ENCODE assay signal across 8 mouse cellular contexts in genomic region chr17:78916899-78917298, GRCm38 (mm10). TPM values are rescaled to one million over a fixed set of nuclear protein-coding genes. Genes with fewer than 3 reads are reported as not detected.
DNase-seq lines count a peak whose midpoint lies in the region; ATAC-seq and TF ChIP-seq lines count a peak whose summit lies in the region.

No protein-coding gene starts in this region.

- peaks cover 9% of the 10 kb centered on the region for H3K36me3 ChIP-seq in embryonic facial prominence, embryonic 11.5 days (replicated peaks; ENCODE audit: control insufficient read depth, insufficient read depth, low read depth, low read length)
- peaks cover 12% of the 10 kb centered on the region for H3K36me3 ChIP-seq in intestine, embryonic 16.5 days (ENCODE audit: control insufficient read depth, insufficient read depth, low read length)
- H3K36me3 ChIP-seq in neural tube, embryonic 15.5 days, result peaks cover 27% of the 10 kb centered on the region

- H3K4me1 ChIP-seq in lung, adult 2 months (ENCODE audit: control insufficient read depth, insufficient read depth, low read length), result peaks cover 10% of the 10 kb centered on the region
- H3K4me1 ChIP-seq in embryonic facial prominence, embryonic 11.5 days (ENCODE audit: control insufficient read depth, insufficient read depth, low read length), result no peaks in the 10 kb centered on the region; the same call in 1 of the 2 replicates
- H3K4me1 ChIP-seq in intestine, embryonic 16.5 days (ENCODE audit: control insufficient read depth, insufficient read depth, low read length), result peaks cover 8% of the 10 kb centered on the region; the same call in 1 of the 2 replicates
- peaks cover 16% of the 10 kb centered on the region for H3K4me1 ChIP-seq in neural tube, embryonic 15.5 days

- peak overlapping the region; percentile 76 for H3K4me3 ChIP-seq in lung, adult 2 months (replicated peaks; ENCODE audit: extremely low read depth, low read depth, low read length)
- H3K4me3 ChIP-seq in embryonic facial prominence, embryonic 11.5 days (ENCODE audit: low read depth, low read length), result peak overlapping the region; percentile 58
- H3K4me3 ChIP-seq in intestine, embryonic 16.5 days (ENCODE audit: low read length), result peak overlapping the region; percentile 68
- H3K4me3 ChIP-seq in neural tube, embryonic 15.5 days (replicated peaks), result peak overlapping the region; percentile 80

- H3K9ac ChIP-seq in embryonic facial prominence, embryonic 11.5 days (replicated peaks; ENCODE audit: low read length), result peak overlapping the region; percentile 77
- peak overlapping the region; percentile 90 for H3K9ac ChIP-seq in intestine, embryonic 16.5 days (ENCODE audit: low read depth, low read length)
- H3K9ac ChIP-seq in neural tube, embryonic 15.5 days (replicated peaks), result peak overlapping the region; percentile 87

- peak; percentile 14; the same call in 1 of the 2 replicates for ATAC-seq in embryonic facial prominence, embryonic 11.5 days (replicated peaks; ENCODE audit: insufficient number of reproducible peaks, low FRiP score, low TSS enrichment, low read depth)
- ATAC-seq in intestine, embryonic 16.5 days, result peak; percentile 50
- ATAC-seq in neural tube, embryonic 15.5 days (ENCODE audit: low FRiP score), result no peak
- ATAC-seq in granulocyte monocyte progenitor cell, adult 5-6 weeks (replicated peaks; ENCODE audit: poor library complexity, severe bottlenecking), result no peak

- no peaks in the 10 kb centered on the region for H3K27me3 ChIP-seq in embryonic facial prominence, embryonic 11.5 days (ENCODE audit: control insufficient read depth, insufficient read depth, low read length)
- no peaks in the 10 kb centered on the region for H3K27me3 ChIP-seq in intestine, embryonic 16.5 days (replicated peaks; ENCODE audit: control insufficient read depth, insufficient read depth, low read length)
- H3K27me3 ChIP-seq in neural tube, embryonic 15.5 days (replicated peaks), result no peaks in the 10 kb centered on the region

- under 1% methylated on average over 11 of the region's 11 CpGs for WGBS in lung, adult 2 months
- WGBS in embryonic facial prominence, embryonic 11.5 days, result 5% methylated on average over 11 of the region's 11 CpGs
- WGBS in intestine, embryonic 16.5 days, result 2% methylated on average over 11 of the region's 11 CpGs
- 2% methylated on average over 11 of the region's 11 CpGs for WGBS in neural tube, embryonic 15.5 days

- no peak for DNase-seq in lung, adult 2 months
- no peak for DNase-seq in lung, postnatal 4 days
- peak; percentile 7 for DNase-seq in embryonic facial prominence, embryonic 11.5 days (ENCODE audit: low spot score)
- DNase-seq in retina, embryonic 14.5 days (ENCODE audit: low spot score), result no peak
- no peak for DNase-seq in c-Kit-positive CD71-positive TER-119-positive erythroid progenitor cells, embryonic 14.5 days (ENCODE audit: low spot score)

- no peak for TF ChIP-seq POLR2A in lung, adult 2 months (IDR thresholded peaks at IDR 0.05; ENCODE audit: borderline replicate concordance, extremely low read depth, low read depth, low read length)

- H3K9me3 ChIP-seq in embryonic facial prominence, embryonic 11.5 days (replicated peaks; ENCODE audit: control insufficient read depth, low read length), result no peaks in the 10 kb centered on the region
- no peaks in the 10 kb centered on the region for H3K9me3 ChIP-seq in intestine, embryonic 16.5 days (ENCODE audit: control insufficient read depth, low read length)
- no peaks in the 10 kb centered on the region for H3K9me3 ChIP-seq in neural tube, embryonic 15.5 days (replicated peaks)

- peak overlapping the region; percentile 76 for H3K27ac ChIP-seq in embryonic facial prominence, embryonic 11.5 days (replicated peaks; ENCODE audit: low read depth, low read length)
- peak overlapping the region; percentile 91 for H3K27ac ChIP-seq in intestine, embryonic 16.5 days (ENCODE audit: low read length)
- H3K27ac ChIP-seq in neural tube, embryonic 15.5 days (replicated peaks), result peak overlapping the region; percentile 90

- peak overlapping the region; percentile 63 for H3K4me2 ChIP-seq in embryonic facial prominence, embryonic 11.5 days (ENCODE audit: low read depth, low read length)
- peak overlapping the region; percentile 75 for H3K4me2 ChIP-seq in intestine, embryonic 16.5 days (ENCODE audit: low read depth, low read length)
- H3K4me2 ChIP-seq in neural tube, embryonic 15.5 days, result peak overlapping the region; percentile 82

- TF ChIP-seq CTCF in lung, adult 2 months (IDR thresholded peaks at IDR 0.05; ENCODE audit: insufficient read depth, low read length), result no peak

RNA-seq across cellular contexts. Expression of gene Cebpzos, which starts 0.6 kb away (rescaled TPM):
- 4.0 and 7.4 TPM in 2 replicates for polyA plus RNA-seq in lung, adult 2 months (2012; rRNA removed)
- polyA plus RNA-seq in embryonic facial prominence, embryonic 11.5 days (2014; fragmentation: Nextera tagmentation; extraction: Ambion mirVana), result 106 and 123 TPM in 2 replicates
- 120 and 124 TPM in 2 replicates for polyA plus RNA-seq in intestine, embryonic 16.5 days (2015; fragmentation: Nextera tagmentation; extraction: Ambion mirVana)
- polyA plus RNA-seq in neural tube, embryonic 15.5 days (2015; fragmentation: Nextera tagmentation; extraction: Ambion mirVana), result 113 and 125 TPM in 2 replicates
- 31.0 and 34.8 TPM in 2 replicates for total RNA-seq in granulocyte monocyte progenitor cell, adult 5-6 weeks (2014; fragmentation: Nextera tagmentation)
- 53.7 and 66.1 TPM in 2 replicates for total RNA-seq in granulocyte monocyte progenitor cell, adult 5-6 weeks (2017)

RNA-seq across cellular contexts. Expression of gene Sult6b1, which starts 10.1 kb away (rescaled TPM):
- not detected in 2 replicates for polyA plus RNA-seq in lung, adult 2 months (2012; rRNA removed)
- polyA plus RNA-seq in embryonic facial prominence, embryonic 11.5 days (2014; fragmentation: Nextera tagmentation; extraction: Ambion mirVana), result 0.15 and 0.45 TPM in 2 replicates
- 0.12 and 0.18 TPM in 2 replicates for polyA plus RNA-seq in intestine, embryonic 16.5 days (2015; fragmentation: Nextera tagmentation; extraction: Ambion mirVana)
- 0.13 TPM in 1 of 2 replicates, not detected in the other for polyA plus RNA-seq in neural tube, embryonic 15.5 days (2015; fragmentation: Nextera tagmentation; extraction: Ambion mirVana)
- not detected in 2 replicates for total RNA-seq in granulocyte monocyte progenitor cell, adult 5-6 weeks (2014; fragmentation: Nextera tagmentation)
- not detected in 2 replicates for total RNA-seq in granulocyte monocyte progenitor cell, adult 5-6 weeks (2017)

RNA-seq across cellular contexts. Expression of gene Cebpz, which starts 20.0 kb away (rescaled TPM):
- polyA plus RNA-seq in lung, adult 2 months (2012; rRNA removed), result 3.2 and 6.0 TPM in 2 replicates
- 57.6 and 69.3 TPM in 2 replicates for polyA plus RNA-seq in embryonic facial prominence, embryonic 11.5 days (2014; fragmentation: Nextera tagmentation; extraction: Ambion mirVana)
- polyA plus RNA-seq in intestine, embryonic 16.5 days (2015; fragmentation: Nextera tagmentation; extraction: Ambion mirVana), result 38.9 and 41.7 TPM in 2 replicates
- 38.7 and 46.5 TPM in 2 replicates for polyA plus RNA-seq in neural tube, embryonic 15.5 days (2015; fragmentation: Nextera tagmentation; extraction: Ambion mirVana)
- 61.6 and 62.4 TPM in 2 replicates for total RNA-seq in granulocyte monocyte progenitor cell, adult 5-6 weeks (2014; fragmentation: Nextera tagmentation)
- total RNA-seq in granulocyte monocyte progenitor cell, adult 5-6 weeks (2017), result 124 and 206 TPM in 2 replicates

RNA-seq across cellular contexts. Expression of gene Ndufaf7, which starts 20.0 kb away (rescaled TPM):
- 4.9 and 9.2 TPM in 2 replicates for polyA plus RNA-seq in lung, adult 2 months (2012; rRNA removed)
- polyA plus RNA-seq in embryonic facial prominence, embryonic 11.5 days (2014; fragmentation: Nextera tagmentation; extraction: Ambion mirVana), result 58.2 and 62.5 TPM in 2 replicates
- polyA plus RNA-seq in intestine, embryonic 16.5 days (2015; fragmentation: Nextera tagmentation; extraction: Ambion mirVana), result 46.7 and 50.1 TPM in 2 replicates
- 67.0 and 68.2 TPM in 2 replicates for polyA plus RNA-seq in neural tube, embryonic 15.5 days (2015; fragmentation: Nextera tagmentation; extraction: Ambion mirVana)
- total RNA-seq in granulocyte monocyte progenitor cell, adult 5-6 weeks (2014; fragmentation: Nextera tagmentation), result 47.9 and 49.7 TPM in 2 replicates
- 25.9 and 34.5 TPM in 2 replicates for total RNA-seq in granulocyte monocyte progenitor cell, adult 5-6 weeks (2017)

RNA-seq across cellular contexts. Expression of gene Eif2ak2, which starts 34.5 kb away (rescaled TPM):
- 3.9 and 7.5 TPM in 2 replicates for polyA plus RNA-seq in lung, adult 2 months (2012; rRNA removed)
- polyA plus RNA-seq in embryonic facial prominence, embryonic 11.5 days (2014; fragmentation: Nextera tagmentation; extraction: Ambion mirVana), result 6.4 and 7.1 TPM in 2 replicates
- polyA plus RNA-seq in intestine, embryonic 16.5 days (2015; fragmentation: Nextera tagmentation; extraction: Ambion mirVana), result 11.0 and 14.5 TPM in 2 replicates
- 3.6 and 6.0 TPM in 2 replicates for polyA plus RNA-seq in neural tube, embryonic 15.5 days (2015; fragmentation: Nextera tagmentation; extraction: Ambion mirVana)
- 22.9 and 31.6 TPM in 2 replicates for total RNA-seq in granulocyte monocyte progenitor cell, adult 5-6 weeks (2014; fragmentation: Nextera tagmentation)
- 33.2 and 44.3 TPM in 2 replicates for total RNA-seq in granulocyte monocyte progenitor cell, adult 5-6 weeks (2017)

Comparison
In these comparisons a context has a peak if more than half of its experiments do, and no peak if none do; other contexts are left out.
1. ATAC-seq: peak in embryonic facial prominence, embryonic 11.5 days (single experiment) and intestine, embryonic 16.5 days (single experiment); none in neural tube, embryonic 15.5 days (single experiment) and granulocyte monocyte progenitor cell, adult 5-6 weeks (single experiment).
2. RNA of gene Cebpzos, which starts 0.6 kb away (polyA plus RNA-seq): 113 to 125 TPM in neural tube, embryonic 15.5 days, 106 to 123 TPM in embryonic facial prominence, embryonic 11.5 days and 120 to 124 TPM in intestine, embryonic 16.5 days; 4.0 to 7.4 TPM in lung, adult 2 months; every median in the first group is over 10 times any median in the second.
3. Peak in every context shown above with its lines, with median percentiles within 50 percentile points of each other: H3K4me3 ChIP-seq, H3K27ac ChIP-seq, H3K4me2 ChIP-seq and H3K9ac ChIP-seq.